31 mouse cellular contexts compared by ENCODE assay signal in genomic region chr10:116683374-116683773, GRCm38 (mm10).
A peak's percentile ranks its signal among the peaks of the same experiment; 100 is the strongest.
DNase-seq lines count a peak whose midpoint lies in the region; ATAC-seq and TF ChIP-seq lines count a peak whose summit lies in the region.
"Had no signal": no experiment of that assay in that cellular context is flagged by ENCODE, and none has a peak within 500 bp of the region (broad histone marks: within the 10 kb centered on the region; RNA-seq: fewer than 3 reads in every experiment).

No protein-coding gene starts in this region.

- H3K4me2 ChIP-seq in lung, postnatal 0 days (replicated peaks; ENCODE audit: low read depth, low read length): no peak overlapping the region
- H3K4me2 ChIP-seq in embryonic facial prominence, embryonic 14.5 days (ENCODE audit: low read depth, low read length): no peak overlapping the region
- H3K4me2 ChIP-seq in limb, embryonic 13.5 days (replicated peaks): no peak overlapping the region
- H3K4me2 ChIP-seq: embryonic facial prominence, embryonic 12.5 days; heart, embryonic 13.5 days; hindbrain, embryonic 14.5 days; limb, embryonic 15.5 days; midbrain, embryonic 11.5 days; neural tube, embryonic 12.5 days; stomach, embryonic 15.5 days had no signal

- WGBS in lung, postnatal 0 days: 66% methylated on average over 9 of the region's 9 CpGs
- WGBS in embryonic facial prominence, embryonic 14.5 days: 34% methylated on average over 9 of the region's 9 CpGs
- WGBS in limb, embryonic 13.5 days: 24% methylated on average over 9 of the region's 9 CpGs

- TF ChIP-seq EP300 in lung, postnatal 0 days (IDR thresholded peaks at IDR 0.05): peak; percentile 52

- H3K4me3 ChIP-seq in lung, postnatal 0 days (ENCODE audit: low read depth, low read length): no peak overlapping the region
- no peak overlapping the region for H3K4me3 ChIP-seq in embryonic facial prominence, embryonic 14.5 days (ENCODE audit: low read depth, low read length)
- H3K4me3 ChIP-seq in limb, embryonic 13.5 days: no peak overlapping the region
- H3K4me3 ChIP-seq: embryonic facial prominence, embryonic 12.5 days; heart, embryonic 13.5 days; limb, embryonic 15.5 days; neural tube, embryonic 12.5 days; stomach, embryonic 15.5 days had no signal

- H3K27ac ChIP-seq in lung, postnatal 0 days (ENCODE audit: low read length): no peak overlapping the region
- no peak overlapping the region for H3K27ac ChIP-seq in embryonic facial prominence, embryonic 14.5 days (replicated peaks; ENCODE audit: low read depth, low read length)
- H3K27ac ChIP-seq in limb, embryonic 13.5 days: no peak overlapping the region
- H3K27ac ChIP-seq: embryonic facial prominence, embryonic 12.5 days; heart, embryonic 13.5 days; hindbrain, embryonic 14.5 days; limb, embryonic 15.5 days; liver, embryonic 14.5 days; neural tube, embryonic 12.5 days; stomach, embryonic 15.5 days had no signal

- H3K27me3 ChIP-seq in lung, postnatal 0 days (replicated peaks; ENCODE audit: insufficient read depth, low read length): no peaks in the 10 kb centered on the region
- H3K27me3 ChIP-seq in embryonic facial prominence, embryonic 14.5 days (replicated peaks; ENCODE audit: control insufficient read depth, insufficient read depth, low read length): no peaks in the 10 kb centered on the region
- no peaks in the 10 kb centered on the region for H3K27me3 ChIP-seq in limb, embryonic 13.5 days
- H3K27me3 ChIP-seq: CH12.LX; embryonic facial prominence, embryonic 12.5 days; heart, embryonic 13.5 days; limb, embryonic 15.5 days; neural tube, embryonic 12.5 days; stomach, embryonic 15.5 days had no signal

- DNase-seq in lung, postnatal 0 days (ENCODE audit: low spot score): peak; percentile 69
- no peak for DNase-seq in lung, postnatal 36 days
- DNase-seq in embryonic facial prominence, embryonic 14.5 days (ENCODE audit: low spot score): peak; percentile 78
- DNase-seq in yolk sac, embryonic 10.5 days (ENCODE audit: low spot score): no peak
- DNase-seq in right cerebral cortex, postnatal 25 days: no peak
- DNase-seq: adrenal gland, adult 8-10 months; B cell, adult 2 months; cerebellum, adult 8-10 months; cerebellum, postnatal 36 days; gastrocnemius, postnatal 10 days; heart, postnatal 10 days; kidney, adult 9 months; kidney, postnatal 10 days; layer of hippocampus, adult 9-11 months; lung, adult 2 months; lung, postnatal 14 days; right cerebral cortex, adult 18-20 months had no signal

- no peak for TF ChIP-seq CTCF in lung, postnatal 0 days (IDR thresholded peaks at IDR 0.05)

- H3K4me1 ChIP-seq in lung, postnatal 0 days (ENCODE audit: insufficient read depth, low read depth, low read length): no peaks in the 10 kb centered on the region
- peaks cover 6% of the 10 kb centered on the region; the same call in 1 of the 2 replicates for H3K4me1 ChIP-seq in embryonic facial prominence, embryonic 14.5 days (ENCODE audit: control insufficient read depth, insufficient read depth, low read length)
- peaks cover 12% of the 10 kb centered on the region for H3K4me1 ChIP-seq in limb, embryonic 13.5 days
- H3K4me1 ChIP-seq: embryonic facial prominence, embryonic 12.5 days; heart, embryonic 13.5 days; neural tube, embryonic 12.5 days; stomach, embryonic 15.5 days had no signal

- no peaks in the 10 kb centered on the region for H3K36me3 ChIP-seq in lung, postnatal 0 days (ENCODE audit: insufficient read depth, low read length)
- H3K36me3 ChIP-seq in embryonic facial prominence, embryonic 14.5 days (ENCODE audit: control insufficient read depth, insufficient read depth, low read length): no peaks in the 10 kb centered on the region
- H3K36me3 ChIP-seq in limb, embryonic 13.5 days: no peaks in the 10 kb centered on the region
- H3K36me3 ChIP-seq: embryonic facial prominence, embryonic 12.5 days; heart, embryonic 13.5 days; limb, embryonic 15.5 days; neural tube, embryonic 12.5 days; stomach, embryonic 15.5 days had no signal

- H3K9ac ChIP-seq in lung, postnatal 0 days (replicated peaks; ENCODE audit: low read depth): no peak overlapping the region
- no peak overlapping the region for H3K9ac ChIP-seq in embryonic facial prominence, embryonic 14.5 days (ENCODE audit: low read depth, low read length)
- H3K9ac ChIP-seq in limb, embryonic 13.5 days: no peak overlapping the region
- H3K9ac ChIP-seq: embryonic facial prominence, embryonic 12.5 days; heart, embryonic 13.5 days; hindbrain, embryonic 14.5 days; limb, embryonic 15.5 days; liver, embryonic 14.5 days; neural tube, embryonic 12.5 days; stomach, embryonic 15.5 days had no signal

- no peaks in the 10 kb centered on the region for H3K9me3 ChIP-seq in lung, postnatal 0 days (ENCODE audit: low read length)
- H3K9me3 ChIP-seq in embryonic facial prominence, embryonic 14.5 days (ENCODE audit: control insufficient read depth, low read length): peaks cover 9% of the 10 kb centered on the region
- H3K9me3 ChIP-seq in limb, embryonic 13.5 days: peaks cover 7% of the 10 kb centered on the region
- H3K9me3 ChIP-seq: embryonic facial prominence, embryonic 12.5 days; limb, embryonic 15.5 days; stomach, embryonic 15.5 days had no signal

- ATAC-seq in lung, postnatal 0 days: peak; percentile 59
- ATAC-seq in embryonic facial prominence, embryonic 14.5 days (ENCODE audit: low read depth): peak; percentile 37; the same call in 1 of the 2 replicates
- peak; percentile 77 for ATAC-seq in limb, embryonic 13.5 days (ENCODE audit: low FRiP score, low read depth)
- no peak for ATAC-seq in CD4-positive, CD25-positive, alpha-beta regulatory T cell, adult 4 months
- ATAC-seq: forebrain, embryonic 16.5 days; intestine, postnatal 0 days; midbrain, embryonic 16.5 days had no signal

Comparison
In these comparisons a context has a peak if more than half of its experiments do, and no peak if none do; other contexts are left out.
1. DNase-seq: peak in lung, postnatal 0 days (single experiment) and embryonic facial prominence, embryonic 14.5 days (single experiment); none in lung, postnatal 36 days (single experiment), yolk sac, embryonic 10.5 days (single experiment) and right cerebral cortex, postnatal 25 days (single experiment).